Mouse (Mus musculus) MEL (cell line): ENCODE measurements around the gene Trank1. TPM values are rescaled to one million over a fixed set of nuclear protein-coding genes. Genes with fewer than 3 reads are reported as not detected.

Experiments used
- DNase-seq: peaks from one replicate; pipeline ENCODE4 v3.0.0; 2011; ENCODE audit warnings: low read depth, low spot score
- H3K27ac ChIP-seq: 2 replicates; pipeline ENCODE4 v1.5.1; 2012; ENCODE audit warnings: low read depth, mild to moderate bottlenecking, control low read depth, low read length, moderate library complexity; ENCODE audit not compliant: control insufficient read depth
- H3K27me3 ChIP-seq, 2 experiments: fragments of 150-350 bp in 1 of 2; sonication (generic) in 1 of 2; 2 replicates each; pipeline ENCODE4 v1.6.1; 2012; ENCODE audit warnings: low read length in 2 of 2, mild to moderate bottlenecking in 2 of 2, improper control_type of control experiment in 1 of 2, moderate library complexity in 1 of 2; ENCODE audit not compliant: insufficient read depth in 2 of 2, control insufficient read depth in 1 of 2
- H3K36me3 ChIP-seq, 2 experiments: 2 replicates each; pipeline ENCODE4 v1.6.1; 2012 to 2014; ENCODE audit warnings: low read length in 2 of 2, improper control_type of control experiment in 1 of 2, inconsistent platforms in 1 of 2, mild to moderate bottlenecking in 1 of 2; ENCODE audit not compliant: insufficient read depth in 2 of 2, control insufficient read depth in 1 of 2
- H3K4me1 ChIP-seq, 2 experiments: fragments of 150-350 bp in 1 of 2; sonication (generic) in 1 of 2; 2 replicates each; pipeline ENCODE4 v1.6.1; 2012; ENCODE audit warnings: low read length in 2 of 2, improper control_type of control experiment in 1 of 2, mild to moderate bottlenecking in 1 of 2; ENCODE audit not compliant: insufficient read depth in 2 of 2, control insufficient read depth in 1 of 2
- H3K4me3 ChIP-seq, 2 experiments: fragments of 150-350 bp in 1 of 2; sonication (generic) in 1 of 2; 2 replicates each; pipeline ENCODE4 v1.5.1; 2012; ENCODE audit warnings: low read depth in 2 of 2, low read length in 2 of 2, mild to moderate bottlenecking in 2 of 2, moderate library complexity in 2 of 2, control low read depth in 1 of 2, improper control_type of control experiment in 1 of 2; ENCODE audit not compliant: control insufficient read depth in 1 of 2, insufficient read depth in 1 of 2
- H3K79me2 ChIP-seq: 2 replicates; pipeline ENCODE4 v1.6.1; 2012; ENCODE audit warnings: mild to moderate bottlenecking, low read length, moderate library complexity; ENCODE audit not compliant: control insufficient read depth, poor library complexity, insufficient read depth
- H3K9ac ChIP-seq: 2 replicates; pipeline ENCODE4 v1.6.1; 2012; ENCODE audit warnings: low read depth, mild to moderate bottlenecking, control low read depth, low read length, moderate library complexity; ENCODE audit not compliant: control insufficient read depth, poor library complexity, severe bottlenecking
- H3K9me3 ChIP-seq: fragments of 150-350 bp; sonication (generic); replicated peaks from 2 replicates; pipeline ENCODE4 v1.6.1; 2012; ENCODE audit warnings: mild to moderate bottlenecking, low read length, improper control_type of control experiment, moderate library complexity; ENCODE audit not compliant: insufficient read depth
- CHD1 ChIP-seq: IDR thresholded peaks from 2 replicates; pipeline ENCODE4 v1.6.1; 2012; ENCODE audit warnings: low read depth, mild to moderate bottlenecking, inconsistent platforms, low read length, improper control_type of control experiment
- CHD2 ChIP-seq: IDR thresholded peaks from 2 replicates; pipeline ENCODE4 v1.6.1; 2011; ENCODE audit warnings: low read length, improper control_type of control experiment
- ELF1 ChIP-seq: IDR thresholded peaks from 2 replicates; pipeline ENCODE4 v1.6.1; 2014; ENCODE audit warnings: low read depth, mild to moderate bottlenecking, inconsistent platforms, low read length, improper control_type of control experiment, moderate library complexity
- EP300 ChIP-seq, 2 experiments: IDR thresholded peaks; 2 replicates each; pipeline ENCODE4 v1.6.1; 2011; ENCODE audit warnings: improper control_type of control experiment in 2 of 2, low read length in 2 of 2, low read depth in 1 of 2, mild to moderate bottlenecking in 1 of 2
- ETS1 ChIP-seq: IDR thresholded peaks from 2 replicates; pipeline ENCODE4 v1.6.1; 2012; ENCODE audit warnings: low read depth, mild to moderate bottlenecking, inconsistent platforms, low read length, improper control_type of control experiment, moderate library complexity
- GATA1 ChIP-seq: IDR thresholded peaks from 2 replicates; pipeline ENCODE4 v1.6.1; 2011; ENCODE audit warnings: low read depth, low read length, improper control_type of control experiment
- HCFC1 ChIP-seq: IDR thresholded peaks from 2 replicates; pipeline ENCODE4 v1.6.1; 2012; ENCODE audit warnings: low read depth, mild to moderate bottlenecking, inconsistent platforms, low read length, improper control_type of control experiment, moderate library complexity
- JUND ChIP-seq: IDR thresholded peaks from 2 replicates; pipeline ENCODE4 v1.6.1; 2011; ENCODE audit warnings: low read depth, mild to moderate bottlenecking, improper control_type of control experiment, low read length
- KAT2A ChIP-seq: conservative IDR thresholded peaks from 2 replicates; pipeline ENCODE4 v1.6.1; 2012; ENCODE audit warnings: low read depth, low read length, improper control_type of control experiment, inconsistent platforms
- MAFK ChIP-seq: IDR thresholded peaks from 2 replicates; pipeline ENCODE4 v1.6.1; 2011; ENCODE audit warnings: low read depth, mild to moderate bottlenecking, low read length, improper control_type of control experiment, borderline replicate concordance
- MYB ChIP-seq: IDR thresholded peaks from 2 replicates; pipeline ENCODE4 v1.6.1; 2011; ENCODE audit warnings: mild to moderate bottlenecking, low read depth, low read length, improper control_type of control experiment
- MYC ChIP-seq: IDR thresholded peaks from 2 replicates; pipeline ENCODE4 v1.6.1; 2011; ENCODE audit warnings: low read depth, mild to moderate bottlenecking, low read length, improper control_type of control experiment, moderate library complexity
- POLR2AphosphoS2 ChIP-seq: IDR thresholded peaks from 2 replicates; pipeline ENCODE4 v1.6.1; 2011; ENCODE audit warnings: low read length, improper control_type of control experiment
- POLR2AphosphoS5 ChIP-seq: IDR thresholded peaks from 2 replicates; pipeline ENCODE4 v1.6.1; 2012; ENCODE audit warnings: low read depth, borderline replicate concordance, mild to moderate bottlenecking, inconsistent platforms, low read length, moderate library complexity, mixed read lengths
- RCOR1 ChIP-seq: IDR thresholded peaks from 2 replicates; pipeline ENCODE4 v1.6.1; 2012; ENCODE audit warnings: low read depth, mild to moderate bottlenecking, inconsistent platforms, low read length, improper control_type of control experiment
- TAL1 ChIP-seq: IDR thresholded peaks from 2 replicates; pipeline ENCODE4 v1.6.1; 2012; ENCODE audit warnings: mild to moderate bottlenecking, inconsistent platforms, low read length, moderate library complexity, mixed read lengths
- TCF12 ChIP-seq: IDR thresholded peaks from 2 replicates; pipeline ENCODE4 v1.6.1; 2014; ENCODE audit warnings: low read depth, mild to moderate bottlenecking, inconsistent platforms, low read length, improper control_type of control experiment, moderate library complexity
- USF1 ChIP-seq: IDR thresholded peaks from 2 replicates; pipeline ENCODE4 v1.6.1; 2014; ENCODE audit warnings: low read depth, mild to moderate bottlenecking, inconsistent platforms, low read length, improper control_type of control experiment, moderate library complexity
- ZMIZ1 ChIP-seq: IDR thresholded peaks from 2 replicates; pipeline ENCODE4 v1.6.1; 2012; ENCODE audit warnings: low read depth, mild to moderate bottlenecking, inconsistent platforms, low read length, improper control_type of control experiment, moderate library complexity
- polyA plus RNA-seq, 2 experiments: library from polyadenylated mRNA; stranded (reverse) in 1 of 2; unstranded in 1 of 2; fragments of >175 nt in 1 of 2; fragments of >200 nt in 1 of 2; gene quantifications; 2 replicates each; pipeline versions ENCODE4 v1.2.1 to v1.2.4; 2012; ENCODE audit warnings: low replicate concordance in 2 of 2, low read depth in 1 of 2; ENCODE audit not compliant: insufficient read length in 2 of 2, insufficient read depth in 1 of 2, missing spikeins in 1 of 2
- total RNA-seq: library from RNA; depleted of rRNA; stranded (reverse); fragments of 300-350 nt; gene quantifications from 2 replicates; pipeline ENCODE4 v1.2.3, GENCODE M21; 2012

Trank1 gene
- total and polyA plus RNA-seq, 3 experiments = not detected

- DNase-seq = peak; percentile 47
- Histone ChIP-seq H3K27me3 (no peaks in the 10 kb centered on the region), H3K9ac (no peak overlapping the region), H3K27ac (no peak overlapping the region), H3K79me2 (peaks cover 44% of the 10 kb centered on the region), H3K4me1 (peaks cover 7 to 11% of the 10 kb centered on the region in 2 experiments), H3K9me3 (no peaks in the 10 kb centered on the region), H3K4me3 (peak overlapping the region in 1 of 2 experiments; percentile 8; a peak in 2 of 4 replicates), H3K36me3 (peaks cover 0 to 46% of the 10 kb centered on the region in 2 experiments)
- TF ChIP-seq MAFK = no peak
- no peak for TF ChIP-seq JUND
- peak; percentile 66; the same call in 1 of the 2 replicates for TF ChIP-seq CHD1
- TF ChIP-seq ETS1 = peak; percentile 61; the same call in 1 of the 2 replicates
- peak; percentile 89 for TF ChIP-seq RCOR1
- peak; percentile 61 for TF ChIP-seq GATA1
- no peak for TF ChIP-seq POLR2AphosphoS5
- TF ChIP-seq EP300 (IDR thresholded peaks at IDR 0.05; ENCODE audit: low read depth in 1 of 2, low read length in 2 of 2) = peak; percentile 46 to 51; a peak in 3 of 4 replicates
- TF ChIP-seq CHD2 = peak; percentile 36; the same call in 1 of the 2 replicates
Measured at GRCm38 (mm10) chr9:111275156-111275555, 36.4 kb upstream of the Trank1 start.

- Histone ChIP-seq H3K9ac (no peak overlapping the region), H3K9me3 (no peaks in the 10 kb centered on the region), H3K36me3 (0 out of 4 replicates have a peak, but pooled peaks cover 0 to 3% of the 10 kb centered on the region in 2 experiments), H3K27me3 (no peaks in the 10 kb centered on the region), H3K4me3 (no peak overlapping the region), H3K27ac (no peak overlapping the region), H3K4me1 (no peaks in the 10 kb centered on the region), H3K79me2 (no peaks in the 10 kb centered on the region)
- DNase-seq = no peak
- TF ChIP-seq ELF1 (no peak), TCF12 (no peak), MYB (no peak), HCFC1 (no peak), POLR2AphosphoS2 (no peak), EP300 (IDR thresholded peaks at IDR 0.05; ENCODE audit: low read depth in 1 of 2, low read length in 2 of 2) (no peak), TAL1 (no peak), MYC (no peak), KAT2A (no peak), ETS1 (no peak), ZMIZ1 (no peak), USF1 (no peak)
Measured at GRCm38 (mm10) chr9:111285061-111285460, 26.5 kb upstream of the Trank1 start.
